Mouse (Mus musculus) fat pad, adult 2 months (tissue): ENCODE results near the gene Epn2.

Experiments
- DNase-seq: peaks from one replicate; pipeline ENCODE4 v3.0.0-alpha.2; 2011; ENCODE audit warnings: low read depth, low spot score; ENCODE audit errors: extremely low read depth

The Epn2 gene

DNA sequence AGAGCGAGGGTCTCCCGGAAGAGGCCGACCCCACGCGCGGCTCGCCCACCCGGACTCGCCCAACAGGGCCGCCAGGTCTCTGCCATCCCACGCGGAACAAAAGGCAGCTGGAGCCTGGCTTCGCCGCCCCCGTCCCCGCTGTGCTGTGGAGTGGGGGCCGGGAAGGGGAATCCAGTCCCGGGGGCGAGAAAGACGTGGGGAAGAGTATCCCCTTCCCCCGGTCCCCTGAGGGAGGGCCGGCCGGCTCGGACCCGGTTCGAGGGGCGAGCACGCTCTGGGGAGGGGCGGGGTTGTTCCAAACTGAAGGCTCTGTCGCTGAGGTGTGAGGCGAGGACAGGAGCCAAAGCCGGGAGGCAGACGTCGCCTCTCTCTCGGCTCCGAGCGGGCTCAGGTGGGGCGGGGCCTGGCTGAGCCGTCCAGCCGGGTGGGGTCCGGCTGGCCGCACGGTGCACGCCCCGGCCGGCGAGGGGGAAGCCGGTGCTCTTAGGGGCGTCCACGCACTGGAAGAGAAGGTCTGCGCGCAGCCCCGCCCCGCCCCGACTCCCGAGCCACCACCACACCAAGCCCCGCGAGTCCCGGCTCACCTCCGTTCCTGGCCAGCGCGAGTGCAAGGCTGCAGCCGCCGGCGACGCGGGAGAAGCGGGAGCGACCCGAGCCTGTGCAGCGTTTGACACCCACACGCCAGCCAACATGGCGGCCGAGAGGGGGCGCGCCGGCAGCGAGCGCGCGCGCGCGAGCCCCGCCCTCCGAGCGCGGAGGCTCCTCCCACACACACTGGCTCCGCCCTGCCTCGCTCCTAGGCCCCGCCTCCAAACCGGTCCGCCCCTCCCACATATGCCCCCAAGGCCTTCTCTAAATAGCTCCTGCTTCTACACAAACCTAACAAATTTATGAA, at the start of gene Epn2:
Gene Epn2, minus strand, starts transcription at position 705 of the 895 bp plus-strand sequence.
- DNase-seq: no peak

DNA sequence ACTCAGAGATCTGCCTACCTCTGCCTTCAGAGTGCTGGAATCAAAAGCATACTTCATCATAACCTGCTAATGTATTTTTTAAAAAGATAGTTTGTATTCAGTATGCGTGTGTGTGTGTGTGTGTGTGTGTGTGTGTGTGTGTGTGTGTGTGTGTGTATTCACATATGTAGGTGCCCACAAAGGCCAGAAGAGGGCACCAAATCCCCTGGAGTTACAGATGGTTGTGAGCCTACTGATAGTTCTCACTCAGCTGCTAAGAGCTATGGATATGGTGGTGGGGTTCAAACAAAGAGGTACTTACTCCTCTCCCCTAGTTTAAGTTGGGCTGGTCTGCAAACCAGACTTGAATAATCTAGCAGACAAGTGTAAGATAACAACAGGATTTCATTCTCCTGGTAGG, 47.0 kb upstream of the Epn2 start:
- no peak for DNase-seq

DNA sequence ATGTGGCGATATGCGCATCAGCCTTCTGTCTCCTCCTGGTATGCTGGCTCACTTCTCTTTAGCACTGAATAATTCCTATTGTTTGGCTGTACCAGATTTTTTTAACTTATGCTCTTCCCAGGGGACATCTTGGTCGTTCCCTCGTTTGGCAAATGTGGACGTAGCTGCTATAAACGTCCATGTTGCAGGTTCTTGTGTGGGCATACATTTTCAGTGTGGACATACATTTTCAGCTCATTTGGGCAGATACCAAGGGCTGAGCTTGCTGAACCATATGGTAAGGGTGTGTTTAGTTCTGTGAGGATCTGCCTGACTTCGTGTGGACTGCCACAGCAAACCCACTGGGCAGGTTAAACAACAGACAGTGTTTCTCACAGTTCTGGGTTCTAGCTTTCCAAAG, 45.6 kb upstream of the Epn2 start:
- DNase-seq: no peak

DNA sequence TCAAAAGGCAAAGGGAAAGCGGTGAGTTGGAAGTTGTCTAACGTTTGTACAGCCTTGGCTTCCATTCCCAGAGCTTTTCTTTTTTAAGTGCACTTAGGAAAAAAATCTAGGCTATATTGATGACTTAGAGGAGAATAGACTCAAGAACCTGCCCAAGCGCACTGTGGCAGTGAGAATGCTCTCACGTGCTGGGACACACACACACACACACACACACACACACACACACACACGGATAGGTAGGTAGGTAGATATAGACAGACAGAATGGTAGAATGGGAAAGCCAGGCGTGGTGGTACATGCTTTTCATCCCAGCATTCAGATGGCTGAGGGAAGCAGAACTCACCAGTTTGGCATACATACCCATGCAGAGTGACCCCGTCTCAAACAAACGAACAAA, 41.3 kb upstream of the Epn2 start:
- DNase-seq: no peak

GRCm38 (mm10) chr11:61620254-61620670, 40.8 kb upstream of the Epn2 start:
- no peak for DNase-seq

DNA sequence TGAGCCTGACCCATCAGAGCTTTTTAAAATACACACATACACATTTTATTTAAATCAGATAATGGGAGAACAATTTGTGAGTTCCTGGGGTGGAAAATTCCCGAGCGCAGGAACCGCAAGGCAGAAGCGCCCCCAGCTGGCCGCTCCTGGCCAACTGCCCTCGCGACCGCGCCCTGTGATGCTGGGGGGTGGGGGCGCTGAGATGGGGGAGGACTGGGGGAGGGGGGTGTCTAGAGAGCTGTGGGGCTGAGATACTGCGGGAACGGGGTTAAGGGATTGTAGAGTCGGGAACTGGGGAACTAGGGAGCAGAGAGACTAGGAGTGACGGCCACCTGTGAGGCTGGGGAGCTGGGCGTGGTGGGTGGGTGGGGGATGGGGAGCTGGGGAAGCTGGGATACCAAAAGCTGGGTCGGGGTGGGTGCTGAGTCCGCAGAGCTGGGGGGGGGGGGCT, 40.3 kb upstream of the Epn2 start:
- DNase-seq: no peak

DNA sequence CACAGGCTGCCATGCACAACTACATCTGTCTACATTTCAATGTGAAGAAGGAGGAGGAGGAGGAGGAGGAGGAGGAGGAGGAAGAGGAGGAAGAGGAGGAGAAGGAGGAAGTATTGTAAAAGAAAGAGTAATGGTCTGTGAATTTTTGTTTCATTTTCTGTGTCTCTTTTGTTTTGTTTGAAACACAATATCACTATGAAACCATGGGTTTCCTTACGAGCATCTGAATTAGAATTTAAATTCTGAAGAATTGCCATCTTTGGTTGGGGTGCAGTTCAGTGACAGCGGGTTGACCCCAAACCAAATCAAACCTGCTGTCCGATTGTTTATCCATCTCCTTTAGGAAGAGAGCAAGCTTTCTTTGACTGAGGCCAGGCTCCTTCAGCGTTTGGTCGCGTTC, 39.9 kb upstream of the Epn2 start:
- no peak for DNase-seq

- no peak for DNase-seq
Observed at GRCm38 (mm10) chr11:61618571-61618970, 39.1 kb upstream of the Epn2 start.

GRCm38 (mm10) chr11:61618131-61618530, 38.6 kb upstream of the Epn2 start:
- no peak for DNase-seq

GRCm38 (mm10) chr11:61617293-61617975, 37.9 kb upstream of the Epn2 start:
- no peak for DNase-seq

DNA sequence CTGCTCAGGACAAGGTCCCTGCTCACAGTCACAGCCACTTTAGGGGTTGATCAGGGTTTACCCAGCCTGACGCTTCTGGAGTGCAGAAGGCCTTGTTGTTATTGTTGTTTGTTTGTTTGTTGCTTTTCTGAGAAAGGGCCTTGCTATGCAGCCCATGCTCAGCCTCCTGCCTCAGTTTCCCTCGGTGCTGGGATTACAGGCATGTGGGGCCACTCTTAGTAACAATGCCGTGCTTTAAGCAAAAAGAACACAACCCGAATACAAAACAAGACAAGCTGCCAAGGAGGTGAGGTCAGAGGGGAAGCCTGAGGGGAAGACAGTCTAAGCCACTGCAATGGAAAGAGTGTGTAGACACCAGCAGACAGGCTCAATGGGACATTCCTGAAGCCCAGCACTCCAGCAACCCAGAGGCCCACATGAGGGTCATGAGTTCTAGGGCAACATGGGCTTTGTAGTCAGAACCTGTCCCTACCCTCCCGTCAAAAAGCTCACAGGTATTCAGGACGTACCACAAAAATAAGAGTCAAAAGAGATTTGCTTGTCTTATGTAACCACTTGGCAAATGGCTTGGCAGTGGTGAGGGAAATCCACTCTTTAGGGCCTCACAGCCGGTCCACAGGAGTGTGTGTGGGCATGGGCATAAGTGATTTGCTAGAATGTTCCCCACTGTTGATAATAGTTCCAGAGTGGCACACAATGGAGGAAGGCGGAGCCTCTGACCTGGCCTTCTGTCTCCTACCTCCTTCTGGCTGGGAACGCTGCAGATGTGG, 37.2 kb upstream of the Epn2 start:
- no peak for DNase-seq

- DNase-seq: no peak
Observed at GRCm38 (mm10) chr11:61615686-61616522, 36.4 kb upstream of the Epn2 start.

- no peak for DNase-seq
Observed at GRCm38 (mm10) chr11:61614401-61614800, 34.9 kb upstream of the Epn2 start.

GRCm38 (mm10) chr11:61612116-61612635, 32.7 kb upstream of the Epn2 start:
- DNase-seq: no peak

- DNase-seq: no peak
Observed at GRCm38 (mm10) chr11:61611197-61611596, 31.7 kb upstream of the Epn2 start.

- no peak for DNase-seq
Observed at GRCm38 (mm10) chr11:61608072-61608471, 28.6 kb upstream of the Epn2 start.

GRCm38 (mm10) chr11:61602705-61603104, 23.2 kb upstream of the Epn2 start:
- no peak for DNase-seq

DNA sequence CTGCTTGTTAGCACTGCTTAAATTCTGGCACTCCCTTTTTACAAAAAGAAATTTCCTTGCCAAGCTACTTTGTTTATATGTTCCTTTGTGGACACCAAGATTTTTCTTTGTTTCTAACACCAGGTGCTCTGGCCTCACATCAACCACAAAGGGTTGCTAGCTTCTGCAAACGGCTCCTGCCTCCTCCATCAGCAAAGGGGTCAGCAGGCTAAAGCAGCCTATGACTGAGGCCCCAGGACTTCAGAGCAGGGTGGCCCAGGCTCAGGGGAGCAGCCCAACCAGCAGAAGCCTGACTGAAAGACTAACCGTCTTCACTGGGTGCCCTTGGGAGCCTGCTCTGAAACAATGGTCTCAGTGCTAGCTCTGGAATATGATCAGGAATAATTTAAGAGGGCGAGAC, 22.0 kb upstream of the Epn2 start:
- no peak for DNase-seq

DNA sequence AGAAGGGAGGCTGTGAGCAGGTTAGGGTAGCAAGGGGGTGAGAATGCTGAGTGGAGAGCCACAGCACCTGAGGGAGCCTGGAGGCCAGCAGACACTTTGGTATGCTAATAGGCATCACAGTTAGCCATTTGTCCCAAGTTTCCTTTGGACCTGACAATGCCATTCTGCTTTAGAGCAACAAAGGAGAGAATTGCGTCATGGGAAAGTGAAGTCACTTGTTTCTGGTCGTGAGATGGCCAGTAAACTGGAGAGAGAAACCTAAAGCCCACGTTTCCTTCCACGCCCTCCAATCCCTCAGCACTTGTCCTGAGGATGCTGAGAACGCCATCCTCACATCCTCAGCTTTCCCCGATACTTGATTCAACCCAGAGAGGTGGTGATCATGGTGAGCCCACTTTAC, 18.9 kb upstream of the Epn2 start:
- no peak for DNase-seq

GRCm38 (mm10) chr11:61597471-61597870, 18.0 kb upstream of the Epn2 start:
- DNase-seq: peak; percentile 26
